Mouse (Mus musculus) cerebellum, adult 11-12 months (tissue): ENCODE results near the gene Rps19.
A peak's percentile ranks its signal among the peaks of the same experiment; 100 is the strongest.
"Not testable (repeated sequence)": the region's sequence is repeated elsewhere in the genome, so short reads cannot be mapped to it uniquely, and the experiment has no call there.

Source experiments
- DNase-seq: peaks from one replicate; pipeline ENCODE4 v3.0.0; 2022

Rps19 gene

DNA sequence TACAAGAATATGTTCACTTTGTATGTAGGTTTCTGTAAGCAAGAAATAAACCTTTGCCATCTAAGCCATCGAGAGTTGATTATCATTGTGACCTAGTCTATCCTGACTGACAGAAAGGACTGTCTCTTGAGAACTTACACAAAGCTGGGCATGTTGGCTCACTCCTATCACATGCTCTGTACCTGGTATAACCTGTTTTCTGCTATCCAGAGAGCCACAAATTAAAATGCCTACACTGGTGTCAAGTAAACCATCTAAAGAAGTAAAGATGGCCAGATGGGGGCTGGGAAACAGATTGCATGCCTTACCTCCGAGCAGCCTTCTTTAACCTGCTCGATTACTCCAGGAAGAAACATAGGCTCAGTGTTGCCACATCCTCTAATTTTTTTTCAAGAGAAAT is 6.6 kb upstream of the Rps19 start:
- DNase-seq, result no peak

DNA sequence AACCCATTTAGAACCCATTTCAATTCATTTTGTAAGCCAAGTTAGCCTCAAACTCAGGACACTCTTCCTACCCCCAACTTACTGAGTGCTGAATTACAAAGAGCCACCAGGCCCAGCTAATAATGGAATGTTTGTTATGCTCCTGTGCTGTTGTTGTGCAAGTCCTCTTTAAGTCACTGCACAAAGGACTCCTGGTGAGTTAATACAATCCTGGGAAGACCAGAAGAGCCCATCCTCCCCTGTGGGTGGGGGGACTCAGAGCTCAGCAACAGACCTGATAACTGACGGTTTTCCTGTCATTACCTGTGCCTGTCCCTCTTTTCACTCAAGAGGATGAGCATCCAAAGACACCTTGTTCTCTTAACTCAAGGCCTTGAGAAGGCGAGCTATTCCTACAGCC is 4.6 kb upstream of the Rps19 start:
- DNase-seq, result no peak

DNA sequence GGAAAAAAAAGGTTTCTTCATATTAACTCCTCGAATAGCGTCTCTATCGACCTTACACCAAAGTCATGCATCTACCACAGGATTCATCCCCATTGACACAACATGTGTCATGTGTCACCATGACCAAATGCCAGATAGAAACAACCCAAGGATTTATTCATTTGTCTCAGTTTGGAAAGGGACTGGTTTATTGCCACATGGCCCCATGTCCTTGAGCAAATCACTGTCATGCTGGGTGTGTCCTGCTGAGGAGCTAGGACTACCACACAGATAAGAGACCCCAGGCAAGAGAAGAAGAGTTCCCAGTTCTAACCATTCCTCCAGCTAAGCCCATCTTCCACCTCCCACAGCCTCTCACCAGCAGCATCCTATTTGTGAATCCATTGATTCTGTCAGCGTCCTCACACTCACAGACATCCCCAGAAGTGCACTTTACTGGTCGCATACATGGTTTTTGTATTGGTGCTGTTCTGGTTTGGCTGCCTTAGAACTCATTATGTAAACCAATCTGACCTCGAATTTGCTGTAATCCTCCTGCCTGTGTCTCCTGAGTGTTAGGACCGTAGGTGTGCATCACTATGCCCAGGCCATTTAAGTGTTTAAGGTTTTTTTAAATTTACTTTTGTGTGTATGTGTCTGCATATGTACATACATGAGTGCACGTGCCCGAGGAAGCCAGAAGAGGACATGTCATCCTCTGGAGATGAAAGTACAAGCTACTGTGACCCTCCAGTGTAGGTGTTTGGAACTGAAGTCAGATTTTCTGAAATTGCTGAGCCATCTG is 1.6 kb upstream of the Rps19 start:
- peak; percentile 55 for DNase-seq

DNA sequence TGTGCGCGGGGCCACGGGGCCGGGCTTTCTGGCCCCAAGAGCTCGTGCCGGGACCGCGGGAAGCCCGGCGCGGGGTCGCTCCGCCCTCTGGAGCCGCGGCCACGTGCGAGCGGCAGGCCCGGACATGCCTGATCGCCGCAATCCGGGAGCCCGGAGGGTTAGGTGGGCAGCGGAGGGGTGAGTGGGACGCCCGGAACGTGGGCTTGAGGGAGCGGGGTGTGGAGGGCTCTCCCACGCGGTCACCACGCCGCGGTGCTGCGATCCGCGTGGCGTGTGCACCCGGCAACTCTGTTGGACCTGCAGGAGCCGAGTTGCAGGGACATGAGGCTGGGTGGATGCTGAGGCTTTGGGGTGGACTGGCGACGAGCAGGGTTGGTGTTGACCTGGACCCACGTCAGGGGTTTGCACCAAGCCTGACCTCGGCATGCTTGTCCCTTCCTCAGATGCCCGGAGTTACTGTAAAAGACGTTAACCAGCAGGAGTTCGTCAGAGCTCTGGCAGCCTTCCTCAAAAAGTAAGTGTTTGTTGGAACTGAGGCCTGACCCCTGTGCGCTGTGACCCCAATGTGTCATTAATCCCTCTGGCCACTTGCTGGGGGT is 621 bp downstream of the Rps19 start:
- DNase-seq, result peak; percentile 78

DNA sequence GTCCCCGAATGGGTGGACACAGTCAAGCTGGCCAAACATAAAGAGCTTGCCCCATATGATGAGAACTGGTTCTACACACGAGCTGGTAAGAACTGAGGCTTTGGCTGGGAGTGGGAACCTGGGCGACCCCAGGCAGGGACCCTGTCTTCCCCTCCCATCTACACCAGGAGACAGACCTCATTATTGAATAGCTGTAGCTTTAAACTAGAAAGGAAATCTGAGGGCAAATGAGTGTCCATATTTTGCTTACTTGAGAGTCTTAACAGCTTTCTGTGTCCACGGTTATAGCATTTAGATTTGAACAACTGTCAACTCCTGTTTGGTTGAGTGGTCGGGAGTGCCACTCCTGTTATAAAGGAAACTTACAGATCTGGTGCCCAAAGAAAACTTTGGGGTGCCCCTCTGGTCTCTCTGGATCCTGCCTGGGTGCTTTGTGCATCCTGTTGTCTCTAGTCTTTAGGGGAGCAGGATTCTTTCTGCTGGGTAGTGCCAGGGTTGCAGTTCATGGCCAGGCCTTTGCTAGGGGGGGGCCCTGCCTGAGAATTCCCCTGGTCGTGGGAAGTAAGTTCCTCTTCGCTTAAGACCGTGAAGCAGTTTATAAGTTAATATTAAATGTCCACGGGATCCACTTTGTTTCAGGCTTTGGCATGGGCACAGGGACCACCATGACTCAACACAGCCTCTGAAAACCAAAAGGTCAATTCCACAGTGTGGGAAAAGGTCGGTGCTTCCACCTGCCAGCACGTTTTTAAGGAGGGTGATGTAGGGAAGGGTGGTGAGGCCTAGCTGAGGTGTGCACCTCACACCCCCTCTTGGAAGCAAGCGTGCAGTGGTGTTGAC is 1.5 kb downstream of the Rps19 start:
- DNase-seq, result peak; percentile 60

DNA sequence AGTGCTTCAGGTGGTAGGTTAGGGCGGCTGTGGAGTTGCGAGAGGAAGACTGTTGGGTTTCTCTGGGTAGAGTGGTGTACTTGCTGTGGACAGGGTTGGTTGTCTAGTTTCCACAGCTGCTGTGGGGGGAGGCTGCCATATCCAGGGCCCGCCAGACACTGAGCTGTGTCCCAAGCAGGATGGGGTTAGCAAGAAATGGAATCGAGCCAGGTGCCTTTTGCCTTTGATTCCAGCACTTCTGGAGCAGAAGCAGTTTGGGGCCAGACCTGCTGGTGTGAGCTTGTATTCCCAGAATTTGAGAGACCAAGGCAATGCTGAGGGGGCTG is 2.1 kb downstream of the Rps19 start:
- DNase-seq, result no peak

DNA sequence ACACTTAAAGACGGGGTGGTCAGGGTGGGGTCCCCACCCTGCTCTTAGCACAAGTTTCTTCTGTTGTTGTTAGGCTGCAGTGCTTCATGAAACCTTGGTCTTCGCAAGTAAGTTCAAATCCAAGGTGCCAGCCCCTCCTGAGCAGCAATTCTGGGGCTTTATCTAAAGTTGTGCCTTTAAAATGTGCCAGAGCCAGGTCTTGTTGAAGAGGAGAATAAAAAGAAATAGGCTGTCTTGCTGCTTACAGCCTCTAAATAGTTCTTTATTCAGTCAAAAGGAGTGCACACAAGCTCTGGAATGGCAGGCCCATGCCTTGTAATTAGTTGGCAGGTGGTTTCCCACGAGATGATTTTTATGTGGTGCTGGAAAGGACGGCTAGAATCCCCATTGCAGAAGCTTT is 2.9 kb downstream of the Rps19 start:
- DNase-seq, result peak; percentile 15

DNA sequence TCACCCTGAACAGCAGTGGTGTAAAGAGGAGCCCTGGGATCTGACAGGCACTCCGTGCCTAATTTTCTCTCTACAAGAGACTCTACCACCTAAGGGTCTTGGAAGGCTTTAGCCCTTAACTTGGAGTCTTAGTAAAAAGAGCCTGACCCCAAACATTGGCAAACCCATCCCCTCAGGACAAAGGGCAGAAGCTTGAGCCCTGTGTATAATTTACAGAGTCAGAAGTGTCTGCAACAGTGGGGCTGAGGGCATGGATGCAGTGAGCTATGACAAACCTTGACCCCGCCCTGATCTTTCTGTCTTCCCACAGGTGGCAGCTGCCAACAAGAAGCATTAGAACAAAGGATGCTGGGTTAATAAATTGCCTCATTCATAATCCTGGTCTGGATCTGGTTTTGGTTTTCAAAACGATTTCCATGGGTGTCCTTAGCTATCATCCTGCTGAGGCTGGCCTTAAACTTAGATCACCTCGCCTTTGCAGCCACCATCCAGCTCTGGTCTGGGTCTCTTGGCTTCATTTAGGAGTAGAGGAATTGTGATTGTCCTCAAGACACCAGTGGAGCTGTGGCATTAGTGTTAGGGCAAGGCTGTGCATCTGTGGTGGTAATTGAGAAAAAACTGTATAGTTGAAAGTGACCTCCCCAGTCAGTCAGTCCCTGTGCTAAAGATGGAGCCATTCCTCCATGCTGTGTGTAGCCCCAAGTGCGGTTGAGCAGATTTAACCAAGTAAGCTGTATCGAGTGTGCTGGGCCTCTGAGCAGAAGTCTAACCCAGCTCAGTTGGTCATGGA is 5.5 kb downstream of the Rps19 start:
- no peak for DNase-seq

DNA sequence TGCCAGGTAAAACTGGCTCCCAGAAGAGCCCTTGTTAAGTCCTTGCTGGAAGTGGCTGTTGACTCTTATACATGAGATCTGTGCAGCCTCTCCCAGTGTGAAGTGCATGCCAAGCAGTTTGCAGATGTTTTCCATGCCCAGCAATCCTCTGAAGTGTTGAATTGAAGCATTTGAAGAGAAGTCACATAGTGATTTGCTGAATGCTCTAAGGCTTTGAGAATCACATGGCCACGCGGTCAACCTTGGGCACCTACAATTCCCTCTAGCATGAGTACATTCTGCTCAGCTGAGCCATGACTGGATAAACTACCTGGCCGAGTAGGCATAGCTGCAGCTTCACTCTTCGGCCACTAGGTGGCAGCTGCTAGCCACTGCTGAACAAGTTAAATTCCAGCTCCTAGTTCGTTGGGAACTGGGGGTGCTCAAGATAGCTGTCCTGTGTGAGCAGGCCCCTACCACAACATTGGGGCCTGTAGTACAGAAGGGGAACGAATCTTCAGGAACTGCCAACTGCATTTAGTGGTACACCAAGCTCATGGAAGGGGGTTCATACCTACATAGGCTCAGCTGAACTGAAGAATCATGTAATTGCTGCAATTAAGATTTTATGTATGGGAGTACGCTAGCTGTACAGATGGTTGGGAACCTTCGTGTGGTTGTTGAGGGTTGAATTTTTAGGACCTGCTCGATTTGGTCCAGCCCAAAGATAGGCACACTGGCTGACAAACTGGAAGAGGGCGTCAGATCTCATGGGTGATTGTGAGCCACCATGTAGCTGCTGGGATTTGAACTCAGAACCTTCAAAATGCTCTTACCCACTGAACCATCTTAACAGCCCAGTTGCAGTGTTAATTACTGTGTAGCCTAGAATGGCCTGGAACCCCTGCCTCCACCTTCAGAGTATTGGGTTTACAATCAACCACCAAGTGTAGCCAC is 6.4 kb downstream of the Rps19 start:
- peak; percentile 68 for DNase-seq

DNA sequence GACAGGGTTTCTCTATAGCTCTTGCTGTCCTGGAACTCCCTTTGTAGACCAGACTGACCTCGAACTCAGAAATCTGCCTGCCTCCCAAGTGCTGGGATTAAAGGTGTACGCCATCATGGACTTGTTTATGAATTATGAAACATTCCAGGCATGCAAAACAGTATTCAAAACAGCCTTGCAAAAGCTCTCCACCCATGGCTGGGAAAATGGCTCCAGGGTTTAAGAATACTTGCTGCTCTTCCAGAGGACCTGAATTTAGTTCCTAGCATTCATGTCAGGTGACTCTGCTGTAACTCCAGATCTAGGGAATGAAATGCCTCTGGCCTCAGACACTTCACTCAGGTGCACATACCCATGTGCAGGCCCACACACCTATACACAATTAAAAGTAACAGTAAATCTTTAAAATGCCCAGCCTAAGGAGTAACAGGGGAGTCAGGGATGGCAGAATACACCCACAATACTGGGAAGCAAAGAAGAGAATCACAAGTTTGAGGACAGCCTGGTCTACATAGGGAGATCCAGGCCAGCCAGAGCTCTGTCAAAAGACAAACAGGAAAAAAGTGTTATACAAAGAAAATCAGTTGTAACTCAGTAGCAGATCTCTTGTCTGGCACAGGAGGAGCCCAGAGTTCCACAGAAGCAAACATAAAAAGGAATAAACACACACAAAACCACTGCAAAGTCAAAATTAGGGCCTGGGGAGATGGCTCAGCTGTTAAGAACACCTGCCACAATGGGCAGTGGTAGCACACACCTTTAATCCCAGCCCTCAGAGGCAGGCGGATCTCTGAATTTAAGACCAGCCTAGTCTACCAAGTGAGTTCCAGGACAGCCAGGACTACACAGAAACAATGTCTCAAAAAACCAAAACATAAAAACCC is 7.3 kb downstream of the Rps19 start:
- no peak for DNase-seq

DNA sequence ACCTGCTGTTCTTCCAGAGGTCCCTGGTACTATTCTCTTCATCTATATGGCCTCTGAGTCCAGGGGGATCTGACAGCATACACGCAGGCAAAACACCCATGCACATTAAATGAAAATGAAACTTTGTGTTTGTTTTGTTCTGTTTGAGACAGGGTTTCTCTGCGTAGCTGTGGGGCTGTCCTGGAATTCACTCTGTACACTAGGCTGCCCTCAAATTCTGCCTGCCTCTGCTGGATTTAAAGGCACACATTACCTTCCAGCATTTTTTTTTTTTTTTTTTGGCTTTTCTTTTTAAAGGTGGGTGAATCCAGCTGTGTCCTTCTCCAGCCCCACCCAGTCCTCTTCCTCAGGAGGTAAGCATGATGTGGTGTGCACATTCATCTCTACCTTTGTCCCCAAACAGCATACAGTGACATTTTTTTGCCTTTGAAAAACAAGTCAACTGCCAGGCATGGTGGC is 8.0 kb downstream of the Rps19 start:
- peak; percentile 1 for DNase-seq

DNA sequence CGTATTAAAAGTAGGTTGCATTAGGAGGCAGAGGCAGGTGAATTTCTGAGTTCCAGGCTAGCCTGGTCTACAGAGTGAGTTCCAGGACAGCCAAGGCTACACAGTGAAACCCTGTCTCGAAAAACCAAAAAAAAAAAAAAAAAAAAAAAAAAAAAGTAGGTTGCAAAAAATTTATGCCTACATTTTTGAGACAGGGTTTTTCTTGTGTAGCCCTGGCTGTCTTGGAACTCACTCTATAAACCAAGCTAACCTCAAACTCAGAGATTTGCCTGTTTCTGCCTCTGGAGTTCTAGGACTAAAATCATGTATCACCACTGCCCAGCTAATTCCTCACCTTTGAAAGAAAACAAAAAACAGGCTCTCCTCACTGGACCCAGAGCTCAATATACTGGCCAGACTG is 11.6 kb downstream of the Rps19 start:
- not testable (repeated sequence) for DNase-seq

DNA sequence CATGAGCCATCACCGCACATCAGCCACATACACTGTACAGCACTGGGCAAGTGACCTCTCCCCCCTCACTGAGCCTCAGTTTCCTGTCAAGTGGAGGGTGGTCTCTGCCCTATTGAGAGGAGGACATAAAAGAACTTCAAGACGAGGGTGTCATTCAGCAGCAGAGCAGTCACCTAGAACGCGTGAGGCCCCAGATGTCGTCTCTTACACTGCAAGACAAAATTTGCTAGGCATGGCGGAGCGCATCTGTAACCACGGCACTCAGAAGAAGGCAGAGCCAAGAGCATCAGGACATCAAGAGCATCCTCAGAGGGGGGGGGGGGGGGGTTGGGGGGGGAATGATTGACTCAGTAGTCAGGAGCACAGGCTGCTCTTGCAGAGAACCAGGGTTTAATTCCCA is 12.1 kb downstream of the Rps19 start:
- no peak for DNase-seq

DNA sequence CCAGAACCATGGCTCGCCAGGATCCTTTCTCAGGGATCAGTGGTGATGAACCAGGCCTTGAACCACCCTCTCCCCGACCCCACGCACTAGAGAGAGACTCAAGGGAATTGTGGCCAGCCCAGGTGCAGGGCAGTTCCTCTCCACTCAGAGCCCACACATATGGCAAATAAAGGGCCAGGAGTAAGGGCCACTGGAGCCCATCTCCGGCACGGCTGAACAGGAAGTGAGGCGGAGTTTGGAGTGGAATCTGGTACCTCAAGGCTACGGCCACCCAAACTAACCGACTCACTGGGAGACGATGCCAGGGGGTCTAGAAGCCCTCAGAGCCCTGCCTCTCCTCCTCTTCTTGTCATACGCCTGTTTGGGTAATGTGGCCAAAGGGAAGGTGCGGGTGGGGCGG is 13.1 kb downstream of the Rps19 start, which contains the start of gene Cd79a:
TSS of gene Cd79a (plus strand) at position 158 of the 400 bp plus-strand sequence.
- DNase-seq, result no peak

DNA sequence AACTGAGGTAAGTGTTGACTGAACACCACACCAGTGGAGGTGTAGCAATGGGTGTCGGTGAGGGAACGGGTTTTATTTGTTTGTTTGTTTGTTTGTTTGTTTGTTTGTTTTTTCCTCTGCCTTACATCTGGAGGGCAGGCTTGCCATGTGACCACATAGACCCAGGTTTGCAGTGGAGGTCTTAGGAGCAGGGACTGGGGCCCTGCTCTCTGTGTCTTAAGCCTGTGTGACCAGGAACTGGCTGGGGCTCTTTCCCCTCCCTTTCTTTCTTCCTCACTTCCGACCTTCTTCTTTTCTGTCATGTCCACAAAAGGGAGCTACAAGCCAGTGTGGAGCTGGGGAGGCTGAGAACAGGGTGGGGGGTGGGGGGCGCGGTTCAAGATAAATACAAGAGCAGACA is 13.8 kb downstream of the Rps19 start:
- DNase-seq, result no peak

DNA sequence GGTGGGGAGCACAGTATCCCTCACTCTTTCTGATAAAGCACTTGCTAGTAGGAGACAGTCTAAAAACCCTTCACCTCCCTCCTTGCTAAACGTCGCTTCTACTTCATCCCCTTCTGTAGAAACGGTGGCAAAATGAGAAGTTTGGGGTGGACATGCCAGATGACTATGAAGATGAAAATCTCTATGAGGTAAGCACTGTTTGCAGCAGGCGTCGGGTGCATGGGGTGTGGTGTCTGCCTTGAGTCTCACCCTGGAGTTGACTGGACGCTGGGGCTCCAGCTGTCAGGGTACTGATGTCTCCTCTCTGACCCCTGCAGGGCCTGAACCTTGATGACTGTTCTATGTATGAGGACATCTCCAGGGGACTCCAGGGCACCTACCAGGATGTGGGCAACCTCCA is 16.9 kb downstream of the Rps19 start:
- DNase-seq, result no peak

DNA sequence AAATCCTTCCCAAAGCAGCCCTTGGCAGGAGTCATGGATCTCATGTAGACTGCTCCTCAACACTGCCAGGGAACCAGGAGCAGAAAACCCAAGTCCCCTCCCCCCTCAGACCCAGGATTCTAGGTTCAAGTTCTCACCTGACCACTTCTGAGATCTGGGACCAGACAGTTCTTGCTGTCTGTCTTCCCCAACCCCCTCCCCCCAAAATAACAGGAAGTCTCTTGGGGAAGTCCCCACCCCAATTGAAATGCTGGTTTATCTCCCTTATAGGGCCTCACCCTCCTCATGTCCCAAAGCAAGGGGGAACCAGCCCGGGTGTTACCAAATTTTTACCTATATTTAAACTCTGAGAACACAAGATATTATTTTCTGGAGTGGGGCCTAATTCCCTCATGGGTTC is 17.7 kb downstream of the Rps19 start:
- DNase-seq, result no peak

DNA sequence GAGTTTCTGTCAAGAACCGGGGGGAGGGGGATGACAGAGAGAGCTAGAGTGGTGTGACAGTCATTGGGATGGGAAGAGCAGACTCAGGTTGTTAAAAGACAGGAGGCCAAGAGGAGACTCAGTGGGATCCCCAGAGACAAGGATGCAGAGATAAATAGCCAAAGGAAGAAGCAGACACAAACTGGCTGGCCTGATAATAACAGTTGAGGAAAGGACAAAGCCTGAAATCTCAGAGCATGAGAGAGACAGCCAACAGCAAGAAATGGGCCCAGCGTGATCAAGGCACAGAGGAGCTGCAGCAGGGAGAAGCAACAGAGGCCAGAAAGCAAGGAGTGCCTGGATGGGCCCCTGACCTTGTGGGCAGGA is 18.1 kb downstream of the Rps19 start:
- DNase-seq, result no peak

DNA sequence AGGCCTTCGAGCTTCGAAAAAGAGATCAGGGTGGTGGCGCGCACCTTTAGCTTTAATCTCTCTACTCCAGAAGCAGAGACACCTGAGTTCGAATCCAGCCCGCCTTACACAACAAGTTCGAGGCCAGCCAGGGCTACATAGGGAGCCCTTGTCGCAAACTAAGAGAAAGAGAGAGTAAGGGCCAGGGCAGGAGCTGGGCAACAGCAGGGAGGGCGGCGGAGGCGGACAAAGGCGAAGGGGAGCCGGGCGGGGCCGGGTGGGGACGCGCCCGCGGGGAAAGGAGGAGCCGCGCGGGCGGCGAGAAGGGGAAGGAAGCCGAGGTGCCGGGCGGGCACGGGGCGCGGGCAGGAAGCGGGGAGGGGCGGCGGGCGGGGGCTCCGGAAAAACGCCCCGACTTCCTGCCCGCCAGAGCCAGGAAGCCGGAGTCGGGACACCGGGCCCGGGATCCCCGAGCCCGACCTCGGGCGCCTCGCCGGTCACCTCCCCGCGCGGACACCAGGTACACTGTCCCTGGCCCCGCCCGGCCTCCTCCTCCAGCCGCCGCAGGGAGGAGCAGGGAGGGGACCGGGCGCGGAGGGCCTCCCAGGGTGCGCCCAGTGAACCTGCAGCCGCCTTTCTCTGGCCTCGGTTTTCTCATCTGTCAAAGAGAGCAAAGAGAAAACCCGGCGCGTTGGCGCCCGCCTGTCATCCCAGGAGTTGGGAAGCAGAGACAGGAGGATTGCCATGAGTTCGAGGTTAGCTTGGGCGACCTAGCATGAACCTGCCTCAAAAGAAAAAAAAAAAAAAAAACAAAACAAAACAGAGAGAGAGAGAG is 18.7 kb downstream of the Rps19 start, which contains the start of gene Arhgef1:
TSS of gene Arhgef1 (plus strand) at position 283 of the 814 bp plus-strand sequence.
- DNase-seq, result peak; percentile 62

DNA sequence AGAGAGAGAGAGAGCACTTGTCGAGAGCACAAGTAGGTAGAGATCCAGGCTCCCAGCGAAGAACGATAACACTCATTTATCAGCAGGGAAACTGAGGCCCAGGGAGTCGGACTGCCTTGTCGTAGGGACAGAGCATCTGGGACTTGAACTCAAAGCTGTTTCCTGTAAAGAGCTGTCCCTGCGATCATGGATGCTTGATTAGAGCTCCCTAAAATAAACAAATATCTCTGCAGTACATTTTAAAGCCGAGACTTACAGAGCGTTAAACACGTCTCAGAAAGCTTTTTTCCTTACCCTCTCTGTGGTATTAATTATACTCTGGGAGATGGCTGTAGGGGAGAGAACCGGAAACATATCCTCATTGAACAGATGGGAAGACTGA is 19.3 kb downstream of the Rps19 start:
- no peak for DNase-seq
